Mouse (Mus musculus): ENCODE measurements at regions not wholly inside any gene's neighbourhood (a gene's known extent, or its start where the extent isn't known, plus 50 kb on each side); places are given as distances from the start of the nearest gene placed in this dataset.
"Not testable (repeated sequence)": the region's sequence is repeated elsewhere in the genome, so short reads cannot be mapped to it uniquely, and the experiment has no call there.

DNA sequence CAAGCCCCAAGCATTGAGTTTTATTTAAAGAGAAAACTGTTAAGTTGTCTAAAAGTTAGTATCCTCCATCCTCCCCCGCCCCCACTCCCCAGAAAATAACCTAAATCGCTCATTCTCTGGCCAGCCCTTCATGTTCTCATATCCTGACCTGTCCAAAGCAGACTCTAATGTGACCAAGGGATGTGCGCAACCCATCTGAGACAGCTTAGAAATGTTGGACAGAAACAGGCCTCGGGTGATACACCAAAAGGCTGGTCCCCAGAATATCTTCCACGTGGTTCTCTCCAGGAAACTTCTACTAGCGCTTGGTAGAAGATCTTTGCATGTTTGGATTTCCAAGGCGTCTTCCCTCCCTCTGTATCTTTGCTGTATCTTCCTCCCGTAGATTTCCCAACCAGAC, 482.8 kb downstream of the Tns1 start:
- DNase-seq: no peak

DNA sequence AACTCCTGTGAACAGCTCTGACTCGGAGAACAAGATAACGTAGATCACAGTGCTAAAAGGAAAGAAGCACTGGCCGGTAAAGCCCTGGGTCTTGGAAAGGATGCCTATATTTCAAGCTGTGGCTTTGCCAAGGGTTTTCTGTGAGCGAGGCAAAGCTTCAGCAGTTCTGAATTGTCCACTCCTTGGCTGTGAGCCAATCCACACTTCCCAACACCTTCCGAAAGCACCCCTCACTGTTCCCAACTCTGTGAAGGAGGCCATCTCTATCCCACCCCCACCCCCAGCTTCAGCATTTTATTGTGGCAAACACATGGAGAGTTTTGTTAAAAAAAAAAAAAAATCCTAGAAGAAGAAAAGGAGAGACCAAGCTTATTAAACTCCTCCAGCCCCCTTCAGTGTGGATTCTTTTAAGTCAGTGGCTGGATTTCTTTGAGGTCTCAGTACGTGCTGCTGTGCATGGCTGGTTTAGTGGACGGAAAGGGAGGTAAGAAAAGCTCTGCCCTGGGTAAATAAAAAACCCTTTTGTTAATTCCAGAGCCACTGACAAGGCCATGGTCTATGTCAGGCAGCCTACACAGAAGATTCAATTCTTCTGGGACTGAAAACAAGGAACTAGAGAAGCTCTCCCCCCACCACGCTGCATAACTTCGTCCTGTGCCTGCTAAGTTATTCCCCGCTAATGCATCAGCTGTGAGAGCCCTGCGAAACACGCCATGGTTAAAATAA, 483.4 kb downstream of the Tns1 start:
- DNase-seq: peak; percentile 22 to 30

DNA sequence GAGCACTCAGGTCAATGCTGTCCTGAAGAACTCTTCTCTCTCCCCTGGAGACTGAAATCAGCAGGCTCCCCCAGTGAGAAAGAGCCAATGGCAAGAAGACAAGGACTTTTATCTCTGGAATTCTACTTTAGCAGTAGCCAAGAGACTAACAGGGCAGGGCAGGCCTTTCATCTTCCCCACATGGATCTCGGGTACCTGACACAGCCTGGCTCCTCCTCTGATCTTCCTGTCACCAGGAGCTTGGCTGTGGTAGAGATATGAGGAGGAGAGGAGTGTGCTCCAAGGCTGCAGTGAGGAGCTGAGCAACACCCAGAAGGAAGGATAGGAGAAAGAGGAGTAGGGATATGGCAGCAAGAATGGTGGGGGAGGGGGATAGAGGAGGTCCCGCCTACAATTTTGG, 488.5 kb downstream of the Tns1 start:
- DNase-seq: no peak

DNA sequence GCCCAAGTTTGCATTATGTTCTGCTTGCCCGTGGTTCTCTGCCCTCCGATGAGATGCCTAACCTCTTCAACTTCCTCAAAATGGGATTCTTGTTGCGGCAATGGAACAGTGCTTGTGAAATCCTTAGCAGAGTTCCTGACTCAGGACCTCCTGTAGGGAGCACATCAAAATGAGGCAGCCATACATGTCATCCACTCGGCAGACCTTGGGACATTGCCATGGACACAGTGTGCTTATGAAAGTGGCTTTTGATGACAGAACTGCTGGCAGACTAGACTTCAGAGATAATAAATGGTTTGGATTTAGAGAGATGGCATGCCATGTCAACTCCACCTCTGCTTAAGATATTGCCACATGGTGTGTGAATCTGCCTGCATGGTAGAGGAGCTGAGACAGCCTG, 489.4 kb downstream of the Tns1 start:
- peak; percentile 57 to 58 for DNase-seq

DNA sequence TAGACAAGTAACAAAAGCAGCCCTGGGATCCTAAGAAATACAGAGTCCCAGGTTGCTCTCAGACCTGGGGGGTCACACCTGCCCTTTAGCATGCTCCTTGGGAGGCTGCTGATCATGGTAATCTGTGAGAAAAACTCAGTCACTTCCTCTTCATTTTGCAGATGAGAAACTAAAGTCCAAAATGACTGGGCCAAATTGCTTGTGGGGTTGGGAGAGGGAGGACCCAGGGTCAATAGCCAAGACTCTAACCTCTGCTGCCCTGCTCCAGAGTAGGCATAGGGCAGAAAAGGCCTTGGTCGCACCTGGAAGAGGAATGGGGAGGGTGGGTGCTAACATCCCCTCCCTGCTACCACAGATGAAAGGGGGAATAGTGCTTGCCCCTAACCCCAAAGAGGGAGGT, 491.2 kb downstream of the Tns1 start:
- no peak for DNase-seq

DNA sequence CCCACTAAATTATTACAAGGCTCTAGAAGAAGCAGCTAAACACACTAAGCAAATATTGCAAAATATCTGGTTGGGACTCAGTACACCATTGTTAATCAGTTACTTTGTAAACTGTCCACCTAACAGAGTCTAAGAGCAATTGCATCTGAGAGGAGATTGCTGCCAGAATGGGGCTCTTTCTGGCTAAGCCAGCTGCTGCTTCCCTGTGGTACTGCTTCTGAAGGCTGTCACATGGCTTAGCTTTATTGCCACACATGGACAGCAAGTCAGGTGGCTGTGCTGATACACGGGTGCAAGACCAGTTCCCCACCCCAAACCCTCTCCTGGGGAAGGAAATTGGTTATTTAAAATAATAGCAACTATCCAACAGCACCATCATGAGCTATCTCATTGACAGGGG, 493.9 kb downstream of the Tns1 start:
- no peak for DNase-seq

DNA sequence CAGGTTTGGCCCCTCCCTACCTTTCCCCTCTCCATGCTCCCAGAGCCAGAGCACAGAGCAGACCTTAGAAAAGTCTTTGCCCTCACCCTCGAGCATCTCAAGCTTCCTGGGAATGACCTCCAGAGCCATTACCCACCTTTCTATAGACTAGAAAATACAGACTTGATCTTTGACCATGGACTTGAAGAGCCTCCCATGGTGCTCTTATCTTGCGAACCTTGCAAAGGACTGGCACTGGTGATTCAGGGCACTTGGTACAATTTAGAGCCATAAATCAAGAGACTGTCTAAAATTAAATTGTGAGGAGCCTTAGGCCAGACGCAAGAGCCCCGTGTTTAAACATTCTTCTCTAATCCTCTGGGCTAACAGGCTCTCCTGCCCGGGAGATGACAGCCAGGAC, 498.9 kb downstream of the Tns1 start:
- no peak for DNase-seq

DNA sequence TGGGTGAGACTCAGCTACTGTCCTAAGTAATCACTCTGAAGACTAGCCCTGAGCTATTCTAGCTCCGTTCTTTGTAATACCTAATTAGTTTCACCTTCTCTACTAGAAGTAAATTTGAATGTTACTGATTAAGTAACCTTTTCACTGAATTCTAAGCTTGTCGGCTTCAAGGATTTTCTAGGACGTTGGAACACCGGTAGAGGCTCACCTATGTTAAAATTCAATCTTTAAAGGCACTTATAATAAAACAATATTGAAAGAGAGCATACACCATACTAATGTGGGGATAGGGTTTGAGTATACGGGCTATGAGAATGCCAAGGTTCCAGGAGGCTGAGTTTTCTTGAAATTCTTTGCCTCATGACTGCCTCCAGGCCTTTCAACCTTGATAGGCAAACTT, 503.1 kb downstream of the Tns1 start:
- DNase-seq: not testable (repeated sequence)

DNA sequence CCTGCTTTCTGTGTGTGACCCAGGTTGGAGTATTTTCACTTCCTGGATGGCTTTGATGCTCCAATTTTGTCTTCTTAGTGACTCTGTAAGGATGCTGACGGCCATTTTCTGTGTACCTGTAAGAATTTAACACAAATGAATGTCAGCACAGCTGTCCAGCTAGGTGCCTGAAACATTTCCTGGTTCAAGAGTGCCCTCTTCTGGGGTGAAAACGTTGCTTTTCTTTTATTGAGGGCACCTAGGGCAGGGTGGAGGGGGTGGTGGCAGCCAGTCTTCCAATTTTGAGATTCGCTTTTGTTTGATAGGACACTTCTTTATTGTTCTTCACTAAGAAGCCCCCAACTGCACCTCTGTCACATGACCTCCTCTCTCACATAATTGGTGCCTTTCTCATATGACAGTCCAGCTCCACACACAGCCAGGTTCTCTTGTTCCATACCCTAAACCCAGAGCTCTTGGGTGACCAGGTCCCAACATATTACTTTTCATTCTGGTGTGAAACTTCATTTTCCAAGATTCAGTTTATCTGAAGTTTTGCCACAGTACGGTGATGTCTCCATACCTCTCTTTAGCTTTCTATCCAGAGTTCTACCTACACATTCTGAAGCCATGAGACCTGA, 505.6 kb downstream of the Tns1 start:
- DNase-seq: peak; percentile 80 to 82

DNA sequence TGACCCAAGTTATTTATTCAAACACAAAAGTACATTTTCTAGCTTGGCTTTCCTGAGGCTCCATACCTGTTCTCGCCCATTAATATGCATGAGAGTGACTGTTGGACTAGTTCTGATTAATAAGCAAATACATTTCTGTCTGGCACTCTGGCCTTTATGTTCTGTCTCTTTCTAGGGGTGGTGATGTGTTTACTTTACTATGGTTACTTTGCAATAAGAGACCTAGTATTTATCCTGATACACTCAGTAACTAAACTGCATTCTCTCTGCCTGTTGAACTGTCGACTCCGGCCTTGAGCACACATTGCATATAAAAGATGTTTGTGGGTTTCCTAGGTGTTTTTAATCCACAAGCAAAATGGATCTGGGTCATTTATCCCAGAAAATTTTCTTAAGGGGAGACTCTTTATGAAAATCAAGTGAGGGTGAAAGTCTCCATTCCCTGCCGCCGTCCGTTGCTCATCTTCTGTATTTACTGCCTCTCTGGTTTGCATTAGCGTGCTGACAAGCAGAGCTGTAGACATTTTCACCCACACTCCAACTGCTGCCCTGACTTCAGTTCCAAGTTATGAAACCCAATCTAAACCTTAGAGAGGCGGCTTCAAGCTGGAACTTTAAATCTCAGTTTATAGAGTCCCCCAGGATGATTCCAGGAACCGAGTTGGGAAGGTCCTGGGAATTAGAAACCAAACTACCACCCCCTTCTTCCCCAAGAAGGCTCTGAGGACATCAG, 530.4 kb downstream of the Tns1 start:
- DNase-seq: no peak

DNA sequence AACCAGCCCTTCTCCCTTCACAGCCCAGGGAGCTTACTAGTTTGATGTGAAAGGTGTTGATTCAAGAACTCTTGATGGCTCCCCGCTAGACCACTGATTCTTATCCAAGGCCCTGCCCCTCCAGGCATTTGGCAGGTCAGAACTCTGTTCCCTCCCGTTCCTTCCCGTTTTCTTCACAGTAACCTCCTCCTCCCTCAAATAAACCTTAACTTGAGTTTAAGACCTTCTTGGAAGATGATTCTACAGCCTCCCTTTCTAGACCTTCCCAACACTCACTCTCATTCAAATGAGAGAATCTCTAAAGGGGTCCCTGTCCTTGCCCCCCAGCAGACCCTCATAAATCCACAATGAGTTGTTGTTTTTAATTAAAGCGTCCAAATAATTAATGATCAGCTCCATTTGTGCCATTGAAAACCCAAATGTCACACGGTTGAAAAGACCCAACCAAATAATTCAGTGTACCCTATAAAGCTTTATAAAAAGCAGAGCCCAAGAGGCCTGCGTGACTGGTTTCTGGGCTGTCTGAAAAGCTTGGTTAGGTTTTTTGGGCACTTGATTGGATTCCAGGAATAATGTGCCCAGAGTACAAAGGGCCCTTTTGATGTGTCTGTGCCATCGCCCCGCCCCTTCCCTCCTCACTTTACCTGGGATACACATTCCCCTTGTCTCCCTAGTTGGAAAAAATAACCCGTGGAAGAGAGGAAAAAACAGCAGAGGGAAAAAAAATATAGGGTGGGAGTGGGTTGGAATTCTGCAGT, 532.7 kb downstream of the Tns1 start:
- DNase-seq: no peak

DNA sequence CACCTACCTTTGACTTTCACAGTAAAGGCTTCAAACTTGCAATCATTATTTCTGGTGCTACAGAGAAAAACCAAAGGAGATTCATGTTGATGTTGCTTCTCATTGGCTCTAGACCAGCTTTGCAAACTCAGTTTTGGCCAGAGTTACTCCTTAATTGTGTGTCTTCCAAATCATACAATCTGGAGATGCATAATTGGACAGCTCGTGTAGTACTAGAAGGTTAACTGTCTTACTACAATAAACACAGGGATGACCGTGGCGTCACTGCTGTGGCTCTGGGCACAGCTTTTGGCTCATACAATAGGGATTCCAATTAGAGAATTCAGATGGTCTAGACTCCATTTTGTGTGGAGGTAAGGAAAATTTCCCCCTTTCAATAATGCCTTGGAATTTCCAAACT, 544.6 kb downstream of the Tns1 start:
- DNase-seq: peak in 1 of 2 experiments; percentile 4

DNA sequence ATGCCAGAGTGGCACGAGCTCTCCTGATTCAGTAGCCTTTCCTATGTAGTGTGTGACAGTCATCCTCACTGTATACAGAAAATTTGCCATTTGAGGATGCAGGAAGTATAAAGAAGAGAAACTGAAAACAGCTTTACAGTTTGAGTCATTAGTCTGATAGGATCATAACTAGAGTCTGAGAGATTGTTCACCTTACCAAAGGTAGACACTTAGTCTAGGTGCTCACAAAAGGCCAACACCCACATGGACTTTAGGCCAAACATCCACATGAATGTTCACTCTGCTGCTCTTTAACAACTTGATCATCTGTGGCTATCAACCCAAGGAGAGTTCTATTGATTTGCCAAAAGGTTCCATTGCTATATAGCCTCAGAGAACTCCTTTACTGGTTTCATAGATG, 547.2 kb downstream of the Tns1 start:
- DNase-seq: no peak

DNA sequence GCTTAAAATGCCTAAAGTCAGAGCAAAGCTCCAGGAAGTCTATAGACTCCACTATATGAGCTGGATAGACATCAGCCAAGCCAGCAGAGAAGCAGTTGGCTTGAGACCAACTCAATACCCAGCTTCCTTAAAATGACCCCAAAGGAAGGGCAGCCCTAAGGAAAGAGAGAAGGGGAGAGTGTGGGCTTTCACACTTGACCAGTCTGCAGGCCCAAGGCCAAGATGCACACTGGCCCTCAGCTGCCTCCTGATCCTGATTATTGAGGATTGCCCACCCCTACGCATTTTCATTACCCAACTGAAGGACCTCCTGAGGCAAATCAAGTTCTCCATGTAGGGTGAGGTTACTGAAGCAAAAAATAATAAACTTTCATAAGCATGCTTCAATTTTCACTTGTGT, 548.6 kb downstream of the Tns1 start:
- peak; percentile 56 to 66 for DNase-seq

DNA sequence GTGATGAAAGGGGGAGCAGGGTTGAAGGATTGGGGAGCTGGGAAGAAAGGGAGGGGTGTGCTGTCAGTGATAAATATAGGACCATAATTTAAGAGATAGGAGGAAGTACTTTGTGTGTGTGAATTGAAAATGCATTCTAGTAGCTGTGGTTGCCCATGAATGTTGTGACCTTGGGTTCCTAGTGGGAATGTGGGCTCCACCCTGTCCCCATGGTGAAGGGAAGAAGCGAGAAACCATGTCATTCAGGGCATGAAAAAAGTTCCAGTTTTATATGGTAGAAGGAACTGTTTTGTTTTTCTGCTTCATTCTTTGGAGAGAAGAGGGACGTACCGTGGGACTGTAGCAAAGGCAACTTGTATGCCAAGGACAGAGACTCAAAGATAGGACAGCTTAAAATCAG, 553.3 kb downstream of the Tns1 start:
- no peak for DNase-seq

DNA sequence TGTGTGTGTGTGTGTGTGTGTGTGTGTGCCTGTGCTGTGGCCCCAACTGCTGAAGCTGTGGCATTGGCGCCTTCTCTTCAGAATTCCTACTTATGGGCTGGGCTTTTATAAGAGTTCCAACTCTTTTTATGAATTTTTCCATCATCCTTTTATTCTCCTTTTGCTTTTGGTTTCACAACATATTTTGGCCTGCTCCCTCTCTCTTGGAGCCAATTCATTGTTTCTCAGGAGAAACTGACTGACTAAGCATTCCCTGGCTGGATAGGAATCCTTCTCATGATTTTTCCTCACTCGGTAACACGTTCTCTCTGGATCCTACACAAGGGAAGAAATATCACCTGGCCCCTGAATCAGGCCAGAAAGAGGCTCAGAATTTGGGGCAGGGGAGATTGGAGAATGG, 551.1 kb upstream of the Tnp1 start:
- DNase-seq: no peak

DNA sequence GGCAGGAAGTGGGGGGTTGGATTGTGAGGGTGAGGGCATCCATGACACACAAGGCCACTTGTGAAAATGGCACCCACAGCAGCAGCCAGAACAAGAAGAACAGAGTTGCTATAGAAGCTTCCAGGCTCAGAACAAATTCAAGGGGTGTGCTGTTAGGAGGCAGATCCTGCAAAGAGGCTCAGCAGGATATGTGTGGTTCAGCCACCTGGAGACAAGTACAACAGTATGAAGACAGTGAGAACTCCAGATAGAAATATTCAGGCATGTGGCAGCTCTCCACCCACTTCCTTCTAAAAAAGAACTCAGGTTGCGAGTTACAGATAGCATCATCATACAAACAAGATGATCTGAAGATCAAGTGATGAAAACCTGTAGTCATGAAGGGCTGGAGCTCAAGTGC, 544.9 kb upstream of the Tnp1 start:
- no peak for DNase-seq

DNA sequence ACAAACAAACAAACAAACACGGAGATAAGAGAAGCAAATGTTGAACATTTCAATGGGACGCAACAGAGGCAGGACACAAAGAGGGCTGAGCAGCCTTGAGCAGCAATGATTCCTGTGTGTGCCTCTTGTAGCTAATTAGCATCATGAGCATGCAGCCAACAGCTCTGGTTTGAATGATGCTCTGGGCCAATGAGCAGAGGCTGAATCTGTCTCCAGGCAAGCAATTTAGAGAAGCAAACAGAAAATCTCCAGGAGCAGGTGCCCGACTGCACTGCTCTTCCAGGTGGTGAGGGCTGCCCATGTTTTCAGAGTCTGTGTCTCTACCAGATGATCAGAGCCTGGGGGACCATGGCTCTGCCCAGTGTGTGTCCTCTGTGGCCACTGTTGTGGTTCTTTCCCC, 532.2 kb upstream of the Tnp1 start:
- DNase-seq: peak; percentile 65 to 67

DNA sequence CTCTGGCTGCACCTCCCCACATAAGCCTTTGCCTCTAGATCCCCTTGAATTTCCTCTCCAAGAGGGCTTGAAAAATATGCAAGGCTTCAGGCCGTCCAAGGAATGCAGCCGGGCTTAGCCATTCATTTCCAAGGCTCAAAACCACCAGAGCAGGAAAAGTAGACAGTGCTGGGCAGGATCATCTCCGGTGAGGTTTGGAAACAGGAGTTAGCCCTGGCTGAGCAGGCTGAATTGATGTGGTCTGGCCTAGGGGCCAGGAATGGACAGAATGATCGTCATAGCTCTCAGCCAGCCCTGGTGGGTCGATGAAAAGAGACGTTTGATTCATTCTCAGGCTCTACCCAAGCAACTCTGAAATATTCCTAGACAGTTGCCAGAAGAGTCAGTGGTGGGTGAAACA, 529.7 kb upstream of the Tnp1 start:
- peak; percentile 48 to 54 for DNase-seq

DNA sequence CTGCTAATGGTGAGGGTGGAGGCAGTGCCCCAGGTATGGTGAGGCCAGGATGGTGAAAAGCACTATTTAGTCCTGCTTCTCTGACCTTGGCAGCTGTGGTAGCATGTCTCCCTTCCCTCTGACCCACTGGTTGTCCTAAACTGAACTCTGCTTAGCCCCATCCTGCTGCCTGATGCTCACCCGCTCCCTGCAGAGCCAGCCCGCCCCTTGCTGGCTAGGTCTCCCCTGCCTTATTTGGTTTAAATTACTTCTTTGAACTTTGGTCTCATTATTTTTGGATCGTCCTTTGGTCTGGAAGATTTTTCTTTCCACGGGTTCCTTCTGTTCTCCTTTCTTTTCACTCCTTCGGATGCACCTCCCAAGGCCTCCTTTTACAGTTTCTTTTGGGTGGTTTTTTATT, 525.7 kb upstream of the Tnp1 start:
- peak in 1 of 2 experiments; percentile 42 for DNase-seq

DNA sequence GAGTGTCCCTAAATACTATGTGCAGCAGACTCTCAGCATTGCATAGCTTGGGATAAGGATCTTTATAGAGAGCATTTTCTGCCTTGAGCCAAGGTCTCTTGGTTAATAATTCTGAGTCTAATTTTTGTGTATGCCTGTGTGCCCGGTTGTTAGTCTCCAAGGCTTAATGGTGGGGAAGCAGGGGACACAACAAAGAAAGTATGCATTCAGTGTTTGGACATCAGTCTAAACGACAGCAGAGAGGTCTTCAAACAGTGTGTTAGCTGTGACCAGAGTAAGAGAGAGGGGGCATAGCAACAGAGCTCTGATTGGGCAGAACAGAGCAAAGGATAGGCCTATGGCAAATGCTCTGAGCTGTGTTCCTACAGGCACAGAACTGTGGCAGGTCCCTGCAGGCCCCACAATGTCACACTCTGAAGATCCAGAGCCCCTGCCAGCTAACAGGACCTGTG, 522.7 kb upstream of the Tnp1 start:
- DNase-seq: peak; percentile 67 to 71

DNA sequence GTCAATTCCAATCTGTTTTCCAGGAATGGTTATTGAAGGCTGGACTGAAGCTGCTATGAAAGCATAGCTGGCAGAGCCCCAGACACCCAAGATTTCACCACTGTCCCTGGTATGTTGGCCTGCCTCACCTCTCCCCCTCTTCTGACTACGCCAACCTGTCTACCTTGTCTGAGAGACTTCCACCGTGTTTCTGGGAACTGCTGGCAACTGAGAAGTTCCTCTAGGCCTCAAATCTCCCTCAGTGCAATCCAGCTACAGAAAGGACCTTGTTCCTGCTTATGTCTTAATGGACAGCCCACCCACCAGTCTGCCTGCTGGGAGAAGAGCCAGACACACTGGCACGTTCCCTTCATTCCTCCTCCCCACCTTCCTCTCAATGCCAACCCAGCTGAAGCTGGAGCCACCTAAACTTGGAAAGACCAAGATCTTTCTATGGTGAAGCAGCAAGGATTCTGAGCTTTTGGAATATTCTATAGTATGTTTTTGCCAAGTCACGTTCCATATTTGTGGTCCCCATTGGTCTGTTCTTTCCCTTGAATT, 520.1 kb upstream of the Tnp1 start:
- DNase-seq: peak; percentile 60 to 85

DNA sequence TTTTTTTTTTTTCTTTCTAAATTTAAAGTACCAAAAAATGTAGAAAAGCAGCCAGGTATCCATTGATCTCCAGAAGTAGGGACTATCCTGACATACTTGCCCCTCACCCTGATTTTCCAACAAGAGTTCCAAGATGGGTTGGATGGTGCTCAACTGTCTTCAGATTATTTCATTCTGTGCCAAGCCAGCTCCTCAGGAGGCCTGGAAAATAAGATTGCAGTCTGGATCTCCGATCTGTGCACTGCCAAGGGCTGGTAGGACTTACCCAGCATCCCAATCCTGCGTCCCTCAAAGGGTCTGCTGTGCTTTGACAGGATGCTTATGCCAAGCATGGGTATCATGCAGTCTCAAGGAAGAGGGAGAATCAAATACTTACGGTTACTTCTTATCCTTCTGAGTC, 517.8 kb upstream of the Tnp1 start:
- DNase-seq: peak; percentile 61 to 77

All from cerebellum, postnatal 10 days (tissue).